Mouse (Mus musculus) hindbrain, embryonic 16.5 days (tissue): ENCODE measurements at regions not wholly inside any gene's neighbourhood (a gene's known extent, or its start where the extent isn't known, plus 50 kb on each side); places are given as distances from the start of the nearest gene placed in this dataset.
A peak's percentile ranks its signal among the peaks of the same experiment; 100 is the strongest.

Source experiments
- ATAC-seq: fragments of 200-750 bp; cut with Nextera tagmentation; 2 replicates; pipeline ENCODE4 v1.8.0; 2017; ENCODE audit warnings: moderate TSS enrichment, moderate library complexity
- H3K27ac ChIP-seq: fragments of 300-500 bp; sonication (generic); 2 replicates; pipeline ENCODE4 v1.5.1; 2014; ENCODE audit warnings: low read depth, mild to moderate bottlenecking, control low read depth, low read length, moderate library complexity
- H3K27me3 ChIP-seq: fragments of 300-500 bp; sonication (generic); replicated peaks from 2 replicates; pipeline ENCODE4 v1.6.1; 2014; ENCODE audit warnings: low read length; ENCODE audit not compliant: control insufficient read depth, insufficient read depth
- H3K36me3 ChIP-seq: fragments of 300-500 bp; sonication (generic); 2 replicates; pipeline ENCODE4 v1.6.1; 2014; ENCODE audit warnings: mild to moderate bottlenecking, low read length, moderate library complexity, mixed read lengths; ENCODE audit not compliant: control insufficient read depth, insufficient read depth
- H3K4me1 ChIP-seq: fragments of 300-500 bp; sonication (generic); 2 replicates; pipeline ENCODE4 v1.6.1; 2014; ENCODE audit warnings: low read depth, low read length; ENCODE audit not compliant: control insufficient read depth, insufficient read depth
- H3K4me2 ChIP-seq: fragments of 300-500 bp; sonication (generic); 2 replicates; pipeline ENCODE4 v1.6.1; 2014; ENCODE audit warnings: mild to moderate bottlenecking, low read length, control low read depth, moderate library complexity
- H3K4me3 ChIP-seq: fragments of 300-500 bp; sonication (generic); 2 replicates; pipeline ENCODE4 v1.5.1; 2014; ENCODE audit warnings: mild to moderate bottlenecking, low read length, control low read depth, moderate library complexity
- H3K9ac ChIP-seq: fragments of 300-500 bp; sonication (generic); 2 replicates; pipeline ENCODE4 v1.6.1; 2014; ENCODE audit warnings: low read depth, mild to moderate bottlenecking, control low read depth, low read length, moderate library complexity
- H3K9me3 ChIP-seq: fragments of 300-500 bp; sonication (generic); 2 replicates; pipeline ENCODE4 v1.6.1; 2014; ENCODE audit warnings: mild to moderate bottlenecking, low read length, moderate library complexity; ENCODE audit not compliant: control insufficient read depth
- WGBS: fragments of 180-500 bp; shearing (Covaris S2); extraction: QIAGEN DNeasy Blood & Tissue Kit; methylation state at CpG from one replicate; pipeline ENCODE4 v1.1.7; 2014; 5-methylcytosine and 5-hydroxymethylcytosine counted together

GRCm38 (mm10) chr12:5996672-5997071, 621.2 kb upstream of the Klhl29 start:
- no peaks in the 10 kb centered on the region for H3K36me3 ChIP-seq
- 62% methylated on average over 6 of the region's 6 CpGs for WGBS
- no peak overlapping the region for H3K9ac ChIP-seq
- no peaks in the 10 kb centered on the region for H3K27me3 ChIP-seq
- no peaks in the 10 kb centered on the region for H3K4me1 ChIP-seq
- no peaks in the 10 kb centered on the region for H3K9me3 ChIP-seq
- peak; percentile 67; the same call in 1 of the 2 replicates for ATAC-seq
- no peak overlapping the region for H3K27ac ChIP-seq
- no peak overlapping the region for H3K4me2 ChIP-seq
- no peak overlapping the region for H3K4me3 ChIP-seq

- H3K27me3 ChIP-seq: no peaks in the 10 kb centered on the region
- WGBS: 40% methylated on average over 13 of the region's 13 CpGs
- H3K4me2 ChIP-seq: peak overlapping the region; percentile 36
- no peak overlapping the region for H3K27ac ChIP-seq
- 0 out of 2 replicates have a peak, but pooled peaks have one; percentile 67 for ATAC-seq
- peaks cover 6% of the 10 kb centered on the region; the same call in 1 of the 2 replicates for H3K4me1 ChIP-seq
- no peak overlapping the region for H3K4me3 ChIP-seq
- no peak overlapping the region for H3K9ac ChIP-seq
- no peaks in the 10 kb centered on the region for H3K9me3 ChIP-seq
- H3K36me3 ChIP-seq: no peaks in the 10 kb centered on the region
These were observed 608.6 kb upstream of the Klhl29 start for GRCm38 (mm10) chr12:5983937-5984610.

- H3K27ac ChIP-seq: no peak overlapping the region
- no peaks in the 10 kb centered on the region for H3K36me3 ChIP-seq
- H3K27me3 ChIP-seq: no peaks in the 10 kb centered on the region
- no peak overlapping the region for H3K9ac ChIP-seq
- no peak for ATAC-seq
- H3K4me2 ChIP-seq: no peak overlapping the region
- WGBS: 54% methylated on average over 1 of the region's 1 CpGs
- H3K4me3 ChIP-seq: no peak overlapping the region
- H3K4me1 ChIP-seq: peaks cover 6% of the 10 kb centered on the region; the same call in 1 of the 2 replicates
- no peaks in the 10 kb centered on the region for H3K9me3 ChIP-seq
These were observed 606.6 kb upstream of the Klhl29 start for GRCm38 (mm10) chr12:5982096-5982495.

GRCm38 (mm10) chr12:5975926-5976325, 600.4 kb upstream of the Klhl29 start:
- Histone ChIP-seq H3K27ac (no peak overlapping the region), H3K9me3 (no peaks in the 10 kb centered on the region), H3K4me3 (no peak overlapping the region), H3K4me1 (no peaks in the 10 kb centered on the region), H3K4me2 (no peak overlapping the region), H3K9ac (no peak overlapping the region), H3K36me3 (no peaks in the 10 kb centered on the region), H3K27me3 (no peaks in the 10 kb centered on the region)
- 97% methylated on average over 4 of the region's 4 CpGs for WGBS
- ATAC-seq: no peak

GRCm38 (mm10) chr12:5969556-5969955, 594.1 kb upstream of the Klhl29 start:
- H3K4me1 ChIP-seq: no peaks in the 10 kb centered on the region; the same call in 1 of the 2 replicates
- no peaks in the 10 kb centered on the region for H3K9me3 ChIP-seq
- no peak for ATAC-seq
- no peak overlapping the region for H3K9ac ChIP-seq
- no peak overlapping the region for H3K4me2 ChIP-seq
- no peaks in the 10 kb centered on the region for H3K27me3 ChIP-seq
- no peak overlapping the region for H3K27ac ChIP-seq
- H3K36me3 ChIP-seq: no peaks in the 10 kb centered on the region
- 74% methylated on average over 4 of the region's 4 CpGs for WGBS
- no peak overlapping the region for H3K4me3 ChIP-seq

- WGBS: 74% methylated on average over 2 of the region's 2 CpGs
- no peaks in the 10 kb centered on the region for H3K4me1 ChIP-seq
- H3K27ac ChIP-seq: no peak overlapping the region
- H3K9ac ChIP-seq: no peak overlapping the region
- H3K27me3 ChIP-seq: no peaks in the 10 kb centered on the region
- no peak overlapping the region for H3K4me2 ChIP-seq
- no peaks in the 10 kb centered on the region for H3K36me3 ChIP-seq
- ATAC-seq: no peak
- no peaks in the 10 kb centered on the region for H3K9me3 ChIP-seq
- no peak overlapping the region for H3K4me3 ChIP-seq
These were observed 580.7 kb upstream of the Klhl29 start for GRCm38 (mm10) chr12:5956141-5956540.

- Histone ChIP-seq H3K27ac (no peak overlapping the region), H3K9ac (no peak overlapping the region), H3K4me1 (no peaks in the 10 kb centered on the region), H3K27me3 (no peaks in the 10 kb centered on the region), H3K4me2 (no peak overlapping the region), H3K9me3 (no peaks in the 10 kb centered on the region), H3K36me3 (no peaks in the 10 kb centered on the region), H3K4me3 (no peak overlapping the region)
- 28% methylated on average over 5 of the region's 5 CpGs for WGBS
- ATAC-seq: no peak
These were observed 580.1 kb upstream of the Klhl29 start for GRCm38 (mm10) chr12:5955564-5955963.

- Histone ChIP-seq H3K4me1 (no peaks in the 10 kb centered on the region), H3K27me3 (no peaks in the 10 kb centered on the region), H3K27ac (no peak overlapping the region), H3K9ac (no peak overlapping the region), H3K36me3 (no peaks in the 10 kb centered on the region), H3K9me3 (no peaks in the 10 kb centered on the region), H3K4me3 (no peak overlapping the region), H3K4me2 (no peak overlapping the region; the same call in 1 of the 2 replicates)
- peak; percentile 54; the same call in 1 of the 2 replicates for ATAC-seq
- WGBS: 75% methylated on average over 11 of the region's 11 CpGs
These were observed 568.0 kb upstream of the Klhl29 start for GRCm38 (mm10) chr12:5943346-5943925.

GRCm38 (mm10) chr12:5921262-5921661, 545.8 kb upstream of the Klhl29 start:
- Histone ChIP-seq H3K27ac (no peak overlapping the region), H3K4me3 (no peak overlapping the region), H3K36me3 (no peaks in the 10 kb centered on the region), H3K4me1 (no peaks in the 10 kb centered on the region; the same call in 1 of the 2 replicates), H3K9me3 (no peaks in the 10 kb centered on the region), H3K9ac (no peak overlapping the region), H3K4me2 (no peak overlapping the region), H3K27me3 (no peaks in the 10 kb centered on the region)
- WGBS: 79% methylated on average over 1 of the region's 1 CpGs
- no peak for ATAC-seq
